Mouse (Mus musculus): Measurements from ENCODE around the gene Mrpl3. TPM values are rescaled to one million over a fixed set of nuclear protein-coding genes. Genes with fewer than 3 reads are reported as not detected.
"Not testable (repeated sequence)": the region's sequence is repeated elsewhere in the genome, so short reads cannot be mapped to it uniquely, and the experiment has no call there.

Gene Mrpl3
- polyA plus RNA-seq (2017; shearing (Covaris generic)) = 10 to 100 TPM; 26.8 to 29.4 TPM

DNA sequence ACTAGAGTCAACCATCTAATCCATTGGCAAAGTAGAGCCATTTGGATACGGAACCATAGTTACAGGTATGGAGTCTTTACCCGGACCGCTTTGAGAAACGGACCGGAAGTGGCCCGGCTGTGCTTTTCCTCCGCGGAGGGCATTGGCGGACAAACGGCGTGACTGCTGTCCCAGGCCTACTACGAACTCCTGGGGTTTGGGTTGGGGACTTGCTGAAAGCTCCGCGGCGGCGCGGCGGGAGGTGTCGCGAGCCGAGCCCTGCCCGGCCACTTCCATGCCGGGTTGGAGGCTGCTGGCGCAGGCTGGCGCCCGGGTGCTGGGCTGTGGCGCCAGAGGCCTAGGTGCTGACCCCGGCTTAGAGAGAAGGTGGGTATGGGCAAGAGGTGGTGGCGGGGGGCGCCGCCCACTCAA lies at the start of gene Mrpl3:
Mrpl3 (plus strand) TSS at position 93 of the 411 bp plus-strand sequence.
- ATAC-seq = peak; percentile 87

DNA sequence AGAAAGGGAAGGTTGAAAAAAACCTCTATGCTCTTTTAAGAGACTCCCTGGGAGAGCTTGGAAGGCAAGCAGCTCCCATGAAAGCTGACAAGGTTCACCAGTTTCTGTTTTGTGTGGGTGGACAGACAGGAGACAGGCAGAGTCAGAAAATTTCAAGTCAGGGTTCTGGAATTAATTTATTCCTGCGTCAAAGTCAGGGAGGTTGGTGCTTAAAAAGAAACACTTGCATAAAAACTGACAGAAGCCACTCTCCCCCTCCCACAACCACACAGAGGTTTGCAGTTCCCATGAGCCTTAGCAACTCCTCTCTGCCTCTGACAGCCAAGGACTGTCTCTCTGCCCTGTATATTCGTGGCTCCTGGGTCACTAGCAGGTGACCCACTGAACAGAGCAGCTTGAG lies 42.3 kb upstream of the Mrpl3 start:
- no peak for ATAC-seq

DNA sequence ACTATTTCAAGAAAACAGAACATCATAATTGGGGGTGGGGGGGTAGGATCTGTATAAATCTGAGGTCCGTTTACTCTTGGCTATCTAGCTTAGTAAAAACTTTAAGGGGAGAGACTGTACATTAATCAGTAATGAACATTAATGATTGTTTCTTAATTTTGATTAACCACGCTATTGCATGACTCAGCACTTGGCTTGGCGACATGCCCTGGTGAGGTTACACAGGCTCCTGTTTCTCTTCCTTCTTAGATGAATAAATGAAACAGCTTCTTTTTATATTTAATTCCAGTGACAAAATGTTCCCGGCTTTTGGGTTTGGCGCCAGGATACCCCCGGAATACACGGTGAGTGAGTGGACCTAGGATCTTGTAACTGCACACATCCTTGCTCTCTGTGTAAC lies 34.9 kb upstream of the Mrpl3 start:
- ATAC-seq = no peak

DNA sequence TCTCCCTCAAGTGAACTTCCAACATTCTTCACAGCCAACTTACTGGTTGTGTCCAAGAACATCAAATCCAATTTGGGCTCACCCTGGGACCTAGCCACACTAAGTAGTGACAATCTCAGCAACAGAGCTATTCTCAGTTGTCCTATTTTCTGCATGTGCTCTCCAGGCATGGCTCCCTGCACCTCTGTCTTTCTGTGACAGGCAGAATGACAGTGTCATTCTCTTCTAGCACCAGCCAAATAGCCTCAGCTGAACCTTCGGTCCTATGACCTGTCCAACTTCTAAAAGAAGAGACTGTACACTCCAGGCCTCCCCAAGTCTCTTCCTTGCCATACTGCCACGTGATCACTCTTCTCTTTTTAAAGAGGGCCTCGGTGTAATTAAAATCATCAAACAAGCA lies 24.7 kb upstream of the Mrpl3 start:
- ATAC-seq = no peak

DNA sequence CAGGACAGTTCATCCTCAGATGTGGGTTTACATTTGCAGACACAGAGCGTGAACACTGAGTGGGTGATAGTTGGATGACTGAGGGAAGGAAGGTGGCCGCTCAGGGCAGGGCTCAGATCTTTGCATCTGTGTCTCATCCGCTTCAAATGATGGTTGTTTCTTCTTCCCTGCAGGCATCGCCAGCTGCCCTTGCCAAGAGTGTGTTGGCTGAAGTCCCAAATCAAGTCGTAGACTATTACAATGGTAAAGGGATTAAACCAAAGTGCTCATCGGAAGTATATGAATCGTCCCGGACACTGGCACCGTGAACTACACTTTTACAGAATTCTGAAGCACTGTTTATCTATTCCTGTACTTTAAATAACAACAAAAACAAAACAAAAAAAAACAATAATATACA lies 20.5 kb upstream of the Mrpl3 start:
- ATAC-seq = no peak

DNA sequence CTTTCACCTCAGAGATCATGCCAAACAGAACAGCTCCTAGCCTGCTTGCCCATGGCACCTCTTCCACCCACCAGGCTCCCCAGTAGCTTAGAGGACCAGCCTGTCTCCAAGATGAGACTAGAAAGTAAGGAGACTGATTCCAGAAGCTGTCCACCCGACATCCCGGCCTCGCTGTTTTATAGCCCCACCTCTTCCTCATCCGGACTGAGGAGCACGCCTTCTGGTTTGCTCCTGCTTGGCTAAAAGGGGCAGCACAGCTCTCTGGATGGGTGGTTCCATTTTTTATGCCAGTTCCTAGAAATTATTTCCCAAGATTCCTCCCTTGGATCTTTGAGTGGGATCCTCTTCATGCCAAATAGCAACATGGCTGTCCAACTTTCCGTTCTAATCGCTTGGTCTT lies 19.4 kb upstream of the Mrpl3 start:
- ATAC-seq = no peak

DNA sequence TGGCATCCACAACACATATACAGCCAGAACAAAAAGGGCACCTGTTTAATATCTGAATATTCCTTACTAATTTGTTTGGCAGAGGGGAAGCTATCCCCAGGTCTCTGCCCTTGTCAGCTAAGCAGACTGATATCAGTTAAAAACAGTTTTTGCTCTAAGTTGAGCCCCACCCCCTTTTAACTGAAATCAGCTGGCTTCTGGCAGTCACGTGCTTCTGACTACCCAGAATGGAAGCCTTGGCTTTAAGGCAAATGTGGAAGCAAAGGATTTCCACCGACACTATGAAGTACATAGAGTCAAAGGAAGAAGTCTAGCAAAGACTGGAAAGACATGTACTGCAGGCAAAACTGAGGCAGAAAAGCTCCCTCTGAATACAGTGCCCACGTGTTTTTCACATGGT lies 15.2 kb upstream of the Mrpl3 start:
- no peak for ATAC-seq

DNA sequence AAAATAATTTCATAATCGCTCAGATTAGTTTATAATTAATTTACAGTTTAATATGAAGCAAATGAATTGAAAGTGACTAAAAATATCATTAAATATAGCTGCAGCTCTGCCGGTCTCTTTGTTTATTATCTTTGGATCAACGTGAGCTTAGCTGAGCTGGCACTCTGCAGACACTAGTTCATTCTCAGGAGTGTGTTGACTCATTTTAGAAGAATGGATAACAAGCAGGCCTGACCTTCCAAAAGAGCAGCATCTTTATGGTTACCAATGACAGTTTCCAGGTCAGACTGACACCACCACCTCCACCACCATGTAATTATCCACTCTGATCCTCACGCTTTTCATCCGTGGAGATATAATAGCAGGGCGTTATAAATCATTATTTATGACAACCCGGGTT lies 7.0 kb upstream of the Mrpl3 start:
- no peak for ATAC-seq

DNA sequence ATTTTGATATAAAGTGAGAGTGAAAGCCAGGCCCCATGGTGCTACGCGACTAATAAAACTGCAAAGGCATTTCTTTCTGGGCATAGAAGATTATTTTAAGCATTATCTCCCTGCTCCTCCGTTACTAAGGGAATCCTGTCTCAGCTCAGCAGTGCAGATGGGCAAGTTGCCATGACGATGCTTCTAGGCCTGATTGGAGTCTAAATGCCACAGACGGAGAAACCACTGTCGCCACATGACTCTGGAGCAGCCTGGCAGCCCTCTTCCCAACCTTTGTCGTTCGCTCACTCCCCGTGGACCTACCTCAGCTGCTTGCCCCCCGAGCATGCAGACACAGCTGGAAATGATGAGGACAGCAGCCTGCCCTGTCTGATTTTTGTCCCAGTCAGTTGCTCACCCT lies 4.7 kb upstream of the Mrpl3 start:
- no peak for ATAC-seq

DNA sequence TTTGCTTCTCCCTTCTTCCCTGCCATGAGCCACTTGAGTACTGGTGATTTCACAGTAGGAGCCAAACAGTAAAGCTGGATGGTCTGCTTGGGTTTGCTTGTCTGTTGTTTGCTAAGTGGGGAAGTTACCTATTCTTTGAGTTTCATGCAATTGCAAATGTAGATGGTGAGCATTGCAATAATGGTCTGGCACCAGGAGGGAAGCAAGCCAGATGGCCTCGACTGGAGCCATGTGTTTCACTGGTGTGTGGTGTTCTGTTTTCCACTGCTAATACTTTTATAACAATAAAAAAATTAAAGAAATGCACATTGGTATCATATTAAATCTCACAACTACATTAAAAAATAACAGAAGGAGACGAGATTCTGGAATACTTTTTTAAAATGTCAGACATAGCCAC lies 3.4 kb upstream of the Mrpl3 start:
- ATAC-seq = no peak

DNA sequence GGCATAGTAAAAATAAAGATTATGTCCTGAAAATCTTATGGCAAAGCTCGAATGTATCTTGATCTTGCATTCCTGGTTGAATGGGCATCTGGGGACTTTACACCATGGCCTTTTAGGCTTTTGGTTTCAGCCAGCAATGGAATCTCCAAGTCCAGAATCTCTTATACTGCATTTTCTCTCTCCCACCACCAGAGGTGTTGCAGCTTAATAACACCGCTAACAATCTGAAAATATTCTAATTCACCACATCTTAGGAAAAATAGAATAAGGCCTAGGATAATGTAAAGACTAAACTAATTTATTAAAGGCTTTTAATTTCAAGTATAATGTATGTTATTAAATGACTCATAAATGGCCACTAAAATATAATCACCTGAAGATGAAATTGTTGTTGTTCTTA lies 2.8 kb upstream of the Mrpl3 start:
- ATAC-seq = no peak

DNA sequence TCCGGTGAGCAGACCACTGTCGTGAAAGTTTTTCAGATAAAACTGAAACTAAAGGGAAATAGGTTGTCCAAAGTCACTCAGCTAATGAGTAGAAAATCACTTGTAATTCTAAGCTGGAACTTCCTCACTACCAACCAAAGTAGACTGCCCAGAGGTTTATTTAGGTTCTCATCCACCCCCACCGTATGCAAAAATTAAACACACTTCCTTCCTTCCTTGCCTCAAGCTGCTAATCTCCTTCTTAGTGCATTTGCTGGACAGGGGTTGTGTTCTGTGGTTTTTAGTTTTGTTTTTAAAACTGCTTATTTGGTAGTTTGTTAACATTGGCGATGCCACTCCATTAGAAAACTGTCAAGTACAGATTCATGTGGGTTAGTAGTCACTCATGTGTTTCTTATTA lies 773 bp downstream of the Mrpl3 start:
- ATAC-seq = no peak

DNA sequence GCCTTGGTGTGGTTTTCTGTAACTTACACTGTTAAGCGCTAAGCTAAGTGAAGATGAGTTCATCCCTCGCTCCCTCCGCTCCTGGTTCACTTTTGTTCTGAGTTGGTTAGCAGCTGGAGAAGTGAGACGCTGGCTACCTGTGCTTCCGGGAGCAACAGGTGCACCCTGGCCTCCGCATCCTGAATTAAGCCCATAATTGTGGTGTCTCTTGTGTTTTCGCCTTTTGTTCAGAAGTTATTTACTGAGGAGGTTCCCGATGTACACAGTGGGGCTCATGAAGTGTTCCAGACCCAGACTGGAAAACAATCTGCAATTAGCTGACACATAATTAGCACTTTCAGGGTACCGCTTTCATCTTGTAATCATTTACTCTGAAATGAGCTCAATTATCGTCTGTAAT lies 16.1 kb downstream of the Mrpl3 start:
- no peak for ATAC-seq

DNA sequence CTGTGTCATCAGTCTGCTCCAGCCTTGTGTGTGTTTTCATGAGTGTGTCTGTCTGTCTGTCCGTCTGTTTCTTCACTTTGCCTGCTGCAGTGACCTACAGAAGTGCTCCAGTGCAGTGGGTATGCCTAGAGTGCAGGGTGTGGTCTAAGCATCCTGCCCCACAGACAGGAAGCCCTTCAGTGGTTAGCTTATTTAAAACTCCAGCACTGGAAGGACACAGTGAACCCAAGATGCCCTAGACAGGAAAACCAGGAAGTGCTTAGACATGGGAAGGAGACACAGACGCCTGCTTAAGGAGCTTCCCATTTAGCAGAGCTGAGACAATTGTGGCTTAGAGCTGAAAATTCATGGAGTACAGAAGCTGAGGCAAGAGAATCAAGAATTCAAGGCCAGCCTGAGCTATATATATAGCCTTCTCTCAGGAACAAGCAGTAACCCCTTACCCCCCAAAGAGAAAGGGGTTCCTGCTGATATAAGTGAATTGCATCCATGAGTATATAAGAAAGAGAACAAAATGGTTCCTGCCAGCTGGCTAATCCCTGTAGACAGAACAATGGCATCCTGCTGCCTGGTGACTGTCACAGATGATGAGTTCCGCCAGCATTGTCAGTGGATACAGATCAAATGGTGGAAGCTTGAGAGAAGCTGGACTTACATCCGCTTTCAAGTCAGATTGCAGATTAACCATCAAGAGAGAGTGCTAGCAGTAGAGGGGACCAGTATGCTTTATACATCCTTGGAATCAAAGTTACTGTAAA lies 20.1 kb downstream of the Mrpl3 start:
- no peak for ATAC-seq

DNA sequence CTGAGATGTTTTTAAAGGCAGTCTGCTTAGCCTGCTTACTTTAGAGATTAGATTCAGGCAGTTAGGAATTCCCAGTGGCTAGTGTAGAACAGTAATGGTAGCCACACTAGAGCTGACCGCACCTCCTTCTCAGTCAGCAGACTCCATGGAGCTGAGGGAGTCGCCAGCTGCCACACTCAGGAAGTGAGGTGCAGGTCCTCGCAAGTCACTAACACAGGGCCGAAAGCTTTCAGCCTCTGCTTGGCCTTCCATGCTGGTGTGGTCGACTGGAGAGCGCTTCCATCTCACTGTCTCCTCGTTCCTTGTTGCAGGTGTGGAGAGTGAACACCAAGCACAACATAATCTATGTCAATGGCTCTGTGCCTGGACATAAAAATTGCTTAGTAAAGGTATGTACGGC lies 21.8 kb downstream of the Mrpl3 start:
- no peak for ATAC-seq

DNA sequence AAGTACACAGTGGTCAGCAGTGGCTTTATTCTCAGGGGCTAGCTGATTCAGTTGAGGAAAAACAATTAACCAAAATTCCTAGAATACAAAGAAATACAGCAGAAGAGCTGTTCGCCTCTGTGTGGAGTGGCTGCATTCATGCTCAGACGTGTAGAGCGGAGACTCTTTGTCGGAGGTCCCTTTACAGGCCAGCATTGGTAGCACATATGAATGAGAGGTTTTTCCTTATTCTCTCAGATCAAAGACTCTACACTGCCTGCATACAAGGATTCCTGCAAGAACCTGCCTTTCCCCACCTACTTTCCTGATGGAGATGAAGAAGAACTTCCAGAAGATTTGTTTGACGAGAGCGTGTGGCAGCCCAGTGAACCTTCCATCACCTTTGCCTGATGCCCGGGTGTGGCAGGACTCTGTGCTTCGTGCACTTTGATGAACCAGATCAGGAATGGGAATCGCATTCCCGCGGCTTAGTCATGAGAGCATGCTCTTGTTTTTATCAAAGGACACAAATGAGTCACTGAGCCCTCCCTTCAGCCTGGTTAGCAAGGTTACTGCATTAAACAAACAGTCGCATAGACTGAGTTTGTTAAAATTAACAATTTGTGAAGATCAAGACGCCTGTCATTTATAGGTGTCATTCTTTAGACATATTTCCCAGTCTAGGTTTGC lies 23.9 kb downstream of the Mrpl3 start:
- no peak for ATAC-seq

DNA sequence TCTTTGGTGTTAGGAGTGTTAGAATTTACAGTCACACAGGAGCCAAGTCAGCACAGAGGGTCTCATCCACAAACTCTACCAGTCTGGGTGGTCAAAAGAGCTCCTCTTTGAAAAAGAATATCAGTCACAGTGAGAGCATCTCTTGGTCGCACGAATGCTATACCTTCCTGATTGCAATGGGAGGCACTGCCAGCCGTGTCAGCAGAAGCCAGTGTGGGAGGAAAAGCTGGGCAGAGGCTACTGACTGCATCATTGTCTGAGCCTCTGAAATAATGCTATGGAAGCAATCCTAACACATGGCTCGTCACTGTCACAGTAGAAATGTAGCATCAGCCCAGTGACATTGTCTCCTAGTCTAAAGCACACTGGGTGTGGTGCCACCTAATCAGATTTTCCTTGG lies 25.4 kb downstream of the Mrpl3 start:
- ATAC-seq = no peak

DNA sequence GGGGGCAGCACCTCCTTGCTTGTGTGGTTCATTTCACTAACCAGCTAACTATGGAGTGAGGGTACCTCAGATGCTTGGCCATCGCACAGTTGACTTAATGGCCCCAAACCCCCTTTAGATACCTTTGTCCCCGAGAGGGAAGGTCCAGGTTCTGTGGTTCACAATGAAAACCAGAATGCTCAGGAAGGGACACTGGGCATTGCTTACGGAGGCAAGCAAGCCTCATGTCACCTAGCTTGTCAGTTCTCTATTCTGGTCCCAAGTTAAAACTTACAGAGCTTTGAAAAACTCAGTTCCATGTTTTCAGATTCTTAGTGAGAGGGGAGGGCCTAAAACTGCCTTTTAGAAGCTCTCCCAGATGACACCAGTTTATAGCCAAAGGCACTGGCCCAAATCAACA lies 27.2 kb downstream of the Mrpl3 start:
- ATAC-seq = no peak

DNA sequence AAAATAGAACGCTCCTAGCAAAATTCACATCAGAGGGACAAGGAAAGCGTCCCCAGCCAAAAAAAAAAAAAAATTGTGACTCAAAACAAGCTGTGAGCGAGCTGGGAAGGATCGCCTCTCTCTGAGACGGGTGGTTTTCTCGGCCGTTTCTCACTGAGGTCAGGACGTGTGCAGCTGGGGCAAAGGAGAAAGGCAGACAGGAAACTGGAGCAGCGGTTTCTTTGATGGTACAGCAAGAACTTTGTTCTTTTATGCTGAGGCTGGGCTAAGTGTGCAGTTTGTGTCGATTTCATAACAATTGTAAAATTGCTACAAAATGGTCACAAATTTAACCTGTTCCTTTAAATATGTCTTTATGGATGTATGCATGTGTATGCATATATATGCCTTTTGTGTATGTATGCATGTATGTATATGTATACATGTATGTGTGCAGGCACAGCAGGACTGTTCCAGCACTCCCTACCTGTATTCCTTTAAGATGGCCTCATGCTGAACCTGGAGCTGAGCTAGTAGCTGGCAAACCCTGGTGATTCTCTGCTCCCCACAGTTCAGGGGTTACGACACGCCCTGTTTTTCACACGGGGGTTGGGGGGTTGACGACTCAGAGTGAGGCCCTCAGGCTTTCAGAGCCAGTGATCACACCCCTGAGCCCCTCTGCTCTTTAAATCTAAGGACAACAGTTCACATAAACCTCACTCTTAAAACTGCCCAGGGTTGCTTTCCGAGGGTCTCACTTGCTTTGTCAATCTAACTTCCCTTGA lies 48.0 kb downstream of the Mrpl3 start:
- peak; percentile 57 for ATAC-seq

DNA sequence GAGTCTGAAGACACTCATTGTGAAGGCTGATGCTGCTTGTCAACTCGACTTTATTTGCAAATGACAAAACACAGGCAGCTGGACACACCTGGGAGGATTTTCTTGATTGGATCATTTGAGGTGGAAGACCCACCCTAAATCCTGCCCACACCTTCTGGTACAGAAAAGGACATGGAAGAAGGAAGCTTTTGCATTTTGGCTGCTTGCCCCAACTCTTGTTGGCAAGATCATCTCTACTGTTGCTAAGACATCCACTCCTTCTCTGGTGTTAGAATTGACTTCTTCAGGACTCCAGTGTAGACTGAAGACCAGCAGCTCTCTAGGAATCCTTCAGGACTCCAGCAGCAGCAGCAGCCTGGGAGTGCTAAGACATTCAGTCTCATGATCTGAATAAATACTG lies 48.9 kb downstream of the Mrpl3 start:
- ATAC-seq = no peak

DNA sequence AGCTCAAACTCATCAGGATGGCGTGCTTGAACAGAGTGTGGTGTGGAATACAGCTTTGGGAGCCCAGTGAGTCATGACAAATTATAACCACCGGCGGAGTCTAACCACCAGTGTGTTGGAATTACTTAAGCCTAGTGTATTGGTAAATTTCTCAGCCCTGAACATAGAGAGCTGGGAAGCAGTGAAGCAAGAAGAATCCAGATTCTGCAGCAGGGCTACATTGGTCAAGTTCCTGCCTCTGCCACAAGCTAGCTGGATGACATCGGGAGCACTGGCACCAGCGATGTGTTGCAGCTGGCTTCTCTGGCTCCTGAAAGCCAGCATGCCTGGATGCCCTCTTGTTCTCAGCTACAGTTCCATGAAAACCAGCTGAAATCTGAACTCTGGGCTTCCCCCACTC lies 50.9 kb downstream of the Mrpl3 start:
- ATAC-seq = no peak

DNA sequence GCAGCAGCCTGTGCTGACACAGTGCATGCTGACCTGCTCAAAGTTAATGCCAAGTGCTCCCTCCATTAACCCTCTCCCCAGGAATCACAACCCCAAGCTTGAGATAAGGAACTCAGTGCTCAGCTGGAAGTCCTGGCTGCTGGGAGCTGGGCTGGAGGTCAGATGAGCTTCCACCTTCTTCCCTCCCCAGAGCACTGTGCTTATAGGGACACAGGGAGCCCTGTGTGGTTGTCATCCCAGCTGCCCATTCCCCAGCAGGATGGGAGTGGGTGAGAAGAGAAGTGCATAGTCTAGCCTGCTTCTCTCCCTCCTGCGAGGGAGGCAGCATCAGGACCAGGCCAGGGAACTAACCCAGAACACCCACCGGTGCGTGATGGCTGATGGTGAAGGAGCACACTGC lies 72.2 kb downstream of the Mrpl3 start:
- ATAC-seq = not testable (repeated sequence)
